8 mouse cellular contexts compared by ENCODE assay signal in genomic region chr11:72037996-72038395, GRCm38 (mm10). TPM values are rescaled to one million over a fixed set of nuclear protein-coding genes. Genes with fewer than 3 reads are reported as not detected.
DNase-seq lines count a peak whose midpoint lies in the region; TF ChIP-seq lines count a peak whose summit lies in the region.

No protein-coding gene starts in this region.

- H3K4me3 ChIP-seq in thymus, adult 2 months (ENCODE audit: control insufficient read depth, insufficient read depth, low read length): no peak overlapping the region

- 5% methylated on average over 4 of the region's 4 CpGs for WGBS in thymus, adult 2 months

- H3K27ac ChIP-seq in thymus, adult 2 months (ENCODE audit: control insufficient read depth, insufficient read depth, low read length): no peak overlapping the region

- H3K27me3 ChIP-seq in thymus, adult 2 months (ENCODE audit: control insufficient read depth, insufficient read depth, low read length): no peaks in the 10 kb centered on the region

- TF ChIP-seq CTCF in thymus, adult 2 months (IDR thresholded peaks at IDR 0.05; ENCODE audit: borderline replicate concordance, control insufficient read depth, extremely low read depth, insufficient read depth, low read length, poor library complexity): no peak

- H3K36me3 ChIP-seq in thymus, adult 2 months (ENCODE audit: control insufficient read depth, insufficient read depth, low read length): no peaks in the 10 kb centered on the region

- no peak for TF ChIP-seq POLR2A in thymus, adult 2 months (IDR thresholded peaks at IDR 0.05; ENCODE audit: control insufficient read depth, extremely low read depth, insufficient read depth, low read length, poor library complexity)

- DNase-seq in gastrocnemius, adult 18-20 months (ENCODE audit: low spot score): peak; percentile 55
- no peak for DNase-seq in gastrocnemius, postnatal 25 days
- peak; percentile 70 for DNase-seq in CD4-positive helper T cell, adult 2 months (ENCODE audit: low read depth, low spot score)
- DNase-seq in brain, embryonic 18.5 days (ENCODE audit: low read depth, low spot score): peak; percentile 58
- peak; percentile 82 to 86 for DNase-seq in frontal cortex, postnatal 36 days (ENCODE audit: low spot score in 2 of 2)
- DNase-seq in layer of hippocampus, postnatal 36 days: peak; percentile 65 to 68
- DNase-seq in natural killer cell, adult 2 months (ENCODE audit: low spot score in 2 of 2): peak; percentile 36 to 62
- peak; percentile 74 for DNase-seq in thymus, adult 2 months

- H3K4me1 ChIP-seq in thymus, adult 2 months (replicated peaks; ENCODE audit: control insufficient read depth, insufficient read depth, low read length): peaks cover 10% of the 10 kb centered on the region

RNA-seq across cellular contexts. Expression of gene Aipl1, which starts 0.7 kb away (rescaled TPM):
- not detected for total RNA-seq in gastrocnemius, adult 18-20 months (2021)
- not detected for total RNA-seq in gastrocnemius, postnatal 25 days (2021)
- not detected for total RNA-seq in layer of hippocampus, postnatal 36 days (2021)
- polyA plus RNA-seq in thymus, adult 2 months (2012; rRNA removed): 0.54 and 0.89 TPM in 2 replicates

RNA-seq across cellular contexts. Expression of gene Pimreg, which starts 3.8 kb away (rescaled TPM):
- not detected for total RNA-seq in gastrocnemius, adult 18-20 months (2021)
- total RNA-seq in gastrocnemius, postnatal 25 days (2021): under 1 TPM; 0.64 to 0.70 TPM
- under 1 TPM; 0.45 to 0.63 TPM for total RNA-seq in layer of hippocampus, postnatal 36 days (2021)
- polyA plus RNA-seq in thymus, adult 2 months (2012; rRNA removed): 40.8 and 48.0 TPM in 2 replicates
